Mouse (Mus musculus): ENCODE data around the gene Dynlrb1. TPM values are rescaled to one million over a fixed set of nuclear protein-coding genes. Genes with fewer than 3 reads are reported as not detected.

Dynlrb1 gene
- total and polyA plus RNA-seq, 3 experiments: 193 to 329 TPM; not detected in 1

DNA sequence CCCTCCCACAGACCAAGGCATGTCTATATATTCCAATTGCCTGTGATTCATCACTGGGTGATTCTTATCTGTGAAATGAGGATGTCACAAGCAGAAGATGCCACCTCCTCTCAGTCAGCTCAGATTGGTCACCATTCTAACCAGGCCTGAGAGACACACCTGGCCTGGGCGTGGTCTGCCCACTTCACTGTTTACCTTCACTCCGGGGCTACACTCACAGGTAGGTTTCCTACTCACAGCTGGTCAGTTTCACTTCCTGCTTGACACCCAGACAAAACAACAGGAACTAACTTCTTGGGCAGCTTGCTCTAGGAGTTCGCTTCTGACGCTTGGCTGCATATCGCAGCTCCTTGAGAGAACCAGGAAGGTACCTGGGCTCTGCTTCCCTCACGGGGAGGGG is 59.1 kb downstream of the Dynlrb1 start:
- no peak overlapping the region for H3K4me3 ChIP-seq (ENCODE audit: control insufficient read depth in 1 of 2, insufficient read depth in 1 of 2, low read depth in 2 of 2, low read length in 2 of 2)
- no peaks in the 10 kb centered on the region for H3K9me3 ChIP-seq (replicated peaks; ENCODE audit: insufficient read depth, low read length)
- peaks cover 0 to 9% of the 10 kb centered on the region in 2 experiments; a peak in 2 of 4 replicates for H3K36me3 ChIP-seq (ENCODE audit: control insufficient read depth in 1 of 2, insufficient read depth in 2 of 2, low read length in 2 of 2)
- no peak for TF ChIP-seq MAZ (IDR thresholded peaks at IDR 0.05; ENCODE audit: low read depth, low read length)
- TF ChIP-seq CHD2 (IDR thresholded peaks at IDR 0.05; ENCODE audit: low read length): no peak
- TF ChIP-seq UBTF (IDR thresholded peaks at IDR 0.05; ENCODE audit: borderline replicate concordance, insufficient read depth, low read depth, low read length): no peak
- no peak for TF ChIP-seq NRF1 (IDR thresholded peaks at IDR 0.05; ENCODE audit: insufficient read depth, low read depth, low read length, poor library complexity, severe bottlenecking)
- no peak for TF ChIP-seq JUND (IDR thresholded peaks at IDR 0.05; ENCODE audit: low read depth, low read length)
- no peak for TF ChIP-seq USF1 (IDR thresholded peaks at IDR 0.05; ENCODE audit: low read depth, low read length)
- no peak for TF ChIP-seq SIN3A (IDR thresholded peaks at IDR 0.05; ENCODE audit: low read length)
- no peak for TF ChIP-seq EP300 (IDR thresholded peaks at IDR 0.05; ENCODE audit: low read depth in 1 of 2, low read length in 2 of 2)
- TF ChIP-seq MEF2A (IDR thresholded peaks at IDR 0.05; ENCODE audit: extremely low read depth, insufficient replicate concordance, low read depth, low read length, poor library complexity, severe bottlenecking): no peak
- TF ChIP-seq CTCF (IDR thresholded peaks at IDR 0.05 in 2 of 3, conservative IDR thresholded peaks at IDR 0.05 in 1 of 3; ENCODE audit: control insufficient read depth in 1 of 3, insufficient read depth in 1 of 3, low read depth in 2 of 3, low read length in 3 of 3, poor library complexity in 1 of 3, severe bottlenecking in 1 of 3): no peak
- no peak for TF ChIP-seq E2F4 (IDR thresholded peaks at IDR 0.05; ENCODE audit: borderline replicate concordance, low read depth, low read length)
- TF ChIP-seq POLR2AphosphoS5 (IDR thresholded peaks at IDR 0.05; ENCODE audit: borderline replicate concordance, low read depth, low read length): no peak
- TF ChIP-seq TCF12 (IDR thresholded peaks at IDR 0.05; ENCODE audit: low read depth, low read length): no peak
- no peak for TF ChIP-seq MAX (IDR thresholded peaks at IDR 0.05; ENCODE audit: low read length)
- DNase-seq (ENCODE audit: low read depth, low spot score): no peak
- no peak overlapping the region for H3K27ac ChIP-seq (ENCODE audit: control insufficient read depth, low read depth, low read length)
- no peaks in the 10 kb centered on the region for H3K79me2 ChIP-seq (ENCODE audit: control insufficient read depth, insufficient read depth, low read length, poor library complexity)
- H3K27me3 ChIP-seq (ENCODE audit: control insufficient read depth in 1 of 2, insufficient read depth in 2 of 2, low read length in 2 of 2): no peaks in the 10 kb centered on the region
- no peak overlapping the region for H3K9ac ChIP-seq (ENCODE audit: control insufficient read depth, low read depth, low read length, poor library complexity, severe bottlenecking)
- no peaks in the 10 kb centered on the region for H3K4me1 ChIP-seq (ENCODE audit: control insufficient read depth in 1 of 2, insufficient read depth in 2 of 2, low read length in 2 of 2)

DNA sequence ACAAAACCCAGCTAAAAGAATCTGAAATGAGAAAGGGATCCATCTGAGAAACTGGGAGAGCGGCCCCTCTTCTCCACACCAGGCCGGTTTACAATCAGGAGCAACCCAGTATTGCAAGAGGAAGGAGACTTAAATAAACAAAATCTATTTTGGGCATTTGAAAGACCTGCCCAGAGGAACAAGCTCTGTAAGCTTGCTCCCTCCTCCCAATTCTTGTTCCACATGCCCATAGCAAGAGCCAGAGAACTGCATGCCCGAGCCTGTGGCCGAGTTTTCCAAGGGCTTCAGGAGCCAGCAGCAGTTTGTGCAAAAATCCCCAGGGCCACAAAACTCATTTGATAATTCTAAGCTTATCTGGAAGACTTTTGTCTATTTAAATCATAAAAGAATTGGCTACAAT is 63.2 kb downstream of the Dynlrb1 start:
- no peak for TF ChIP-seq CHD2 (IDR thresholded peaks at IDR 0.05; ENCODE audit: low read length)
- no peak for TF ChIP-seq KAT2A (conservative IDR thresholded peaks at IDR 0.05; ENCODE audit: low read depth, low read length)
- no peak for TF ChIP-seq MAFK (IDR thresholded peaks at IDR 0.05; ENCODE audit: borderline replicate concordance, low read depth, low read length)
- no peak for TF ChIP-seq ELF1 (IDR thresholded peaks at IDR 0.05; ENCODE audit: low read depth, low read length)
- no peak for TF ChIP-seq ZNF384 (IDR thresholded peaks at IDR 0.05; ENCODE audit: low read depth, low read length)
- TF ChIP-seq HCFC1 (IDR thresholded peaks at IDR 0.05; ENCODE audit: low read depth, low read length): no peak
- no peak for TF ChIP-seq RAD21 (IDR thresholded peaks at IDR 0.05; ENCODE audit: low read depth, low read length)
- TF ChIP-seq MAX (IDR thresholded peaks at IDR 0.05; ENCODE audit: low read length): no peak
- no peak for TF ChIP-seq POLR2A (IDR thresholded peaks at IDR 0.05; ENCODE audit: control insufficient read depth in 1 of 2, insufficient read depth in 1 of 2, low read depth in 1 of 2, low read length in 2 of 2, poor library complexity in 1 of 2)
- TF ChIP-seq CHD1 (IDR thresholded peaks at IDR 0.05; ENCODE audit: low read depth, low read length): no peak
- no peak for TF ChIP-seq GABPA (IDR thresholded peaks at IDR 0.05; ENCODE audit: low read depth, low read length)
- H3K79me2 ChIP-seq (ENCODE audit: control insufficient read depth, insufficient read depth, low read length, poor library complexity): no peaks in the 10 kb centered on the region
- peaks cover 0 to 9% of the 10 kb centered on the region in 2 experiments; a peak in 2 of 4 replicates for H3K36me3 ChIP-seq (ENCODE audit: control insufficient read depth in 1 of 2, insufficient read depth in 2 of 2, low read length in 2 of 2)
- H3K4me1 ChIP-seq (ENCODE audit: control insufficient read depth in 1 of 2, insufficient read depth in 2 of 2, low read length in 2 of 2): no peaks in the 10 kb centered on the region
- H3K4me3 ChIP-seq (ENCODE audit: control insufficient read depth in 1 of 2, insufficient read depth in 1 of 2, low read depth in 2 of 2, low read length in 2 of 2): no peak overlapping the region
- no peak overlapping the region for H3K27ac ChIP-seq (ENCODE audit: control insufficient read depth, low read depth, low read length)
- no peak overlapping the region for H3K9ac ChIP-seq (ENCODE audit: control insufficient read depth, low read depth, low read length, poor library complexity, severe bottlenecking)
- no peak for DNase-seq (ENCODE audit: low read depth, low spot score)
- no peaks in the 10 kb centered on the region for H3K9me3 ChIP-seq (replicated peaks; ENCODE audit: insufficient read depth, low read length)
- H3K27me3 ChIP-seq (ENCODE audit: control insufficient read depth in 1 of 2, insufficient read depth in 2 of 2, low read length in 2 of 2): no peaks in the 10 kb centered on the region
